Mouse (Mus musculus) midbrain, embryonic 13.5 days (tissue): Measurements from ENCODE around the gene Hsd3b2. TPM values are rescaled to one million over a fixed set of nuclear protein-coding genes. Genes with fewer than 3 reads are reported as not detected.
"Not testable (repeated sequence)": the region's sequence is repeated elsewhere in the genome, so short reads cannot be mapped to it uniquely, and the experiment has no call there.

Source experiments
- ATAC-seq: fragments of 200-750 bp; cut with Nextera tagmentation; 2 replicates; pipeline ENCODE4 v1.8.0; 2017; ENCODE audit warnings: mild to moderate bottlenecking, moderate TSS enrichment, moderate library complexity
- H3K27ac ChIP-seq: fragments of 300-500 bp; sonication (generic); 2 replicates; pipeline ENCODE4 v1.5.1; 2015; ENCODE audit warnings: inconsistent platforms, mild to moderate bottlenecking, moderate library complexity
- H3K27me3 ChIP-seq: fragments of 300-500 bp; sonication (generic); 2 replicates; pipeline ENCODE4 v1.6.1; 2015; ENCODE audit warnings: mild to moderate bottlenecking, inconsistent platforms
- H3K36me3 ChIP-seq: fragments of 300-500 bp; sonication (generic); 2 replicates; pipeline ENCODE4 v1.6.1; 2015; ENCODE audit warnings: mild to moderate bottlenecking, inconsistent platforms
- H3K4me1 ChIP-seq: fragments of 300-500 bp; sonication (generic); replicated peaks from 2 replicates; pipeline ENCODE4 v1.6.1; 2015; ENCODE audit warnings: inconsistent platforms
- H3K4me2 ChIP-seq: fragments of 300-500 bp; sonication (generic); replicated peaks from 2 replicates; pipeline ENCODE4 v1.6.1; 2015; ENCODE audit warnings: moderate library complexity, mild to moderate bottlenecking, inconsistent platforms
- H3K4me3 ChIP-seq: fragments of 300-500 bp; sonication (generic); replicated peaks from 2 replicates; pipeline ENCODE4 v1.5.1; 2015; ENCODE audit warnings: mild to moderate bottlenecking, inconsistent platforms
- H3K9ac ChIP-seq: fragments of 300-500 bp; sonication (generic); replicated peaks from 2 replicates; pipeline ENCODE4 v1.6.1; 2015; ENCODE audit warnings: mild to moderate bottlenecking, inconsistent platforms
- H3K9me3 ChIP-seq: fragments of 300-500 bp; sonication (generic); 2 replicates; pipeline ENCODE4 v1.6.1; 2016; ENCODE audit warnings: mild to moderate bottlenecking, inconsistent platforms
- WGBS: fragments of 180-500 bp; shearing (Covaris S2); methylation state at CpG from one replicate; pipeline ENCODE4 v1.1.7; 2015; 5-methylcytosine and 5-hydroxymethylcytosine counted together
- polyA plus RNA-seq: library from polyadenylated mRNA; unstranded; fragments of >200 nt; fragmentation: Nextera tagmentation; extraction: Ambion mirVana; gene quantifications from 2 replicates; pipeline ENCODE4 v1.2.1, GENCODE M21; 2015

The Hsd3b2 gene
- not detected in 2 replicates for polyA plus RNA-seq

- no peaks in the 10 kb centered on the region for H3K4me1 ChIP-seq
- no peak within 1 kb of the TSS for H3K9ac ChIP-seq
- ATAC-seq: no peak
- no peak within 1 kb of the TSS for H3K27ac ChIP-seq
- H3K27me3 ChIP-seq: no peaks in the 10 kb centered on the region
- H3K4me2 ChIP-seq: no peak within 1 kb of the TSS
- H3K9me3 ChIP-seq: no peaks in the 10 kb centered on the region
- no peaks in the 10 kb centered on the region for H3K36me3 ChIP-seq
- 83% methylated on average over 1 of the region's 1 CpGs for WGBS
- H3K4me3 ChIP-seq: no peak within 1 kb of the TSS
Observed at GRCm38 (mm10) chr3:98724376-98724775, at the start of gene Hsd3b2. Gene Hsd3b2 (minus strand): TSS chr3:98724543.

GRCm38 (mm10) chr3:98764155-98764554, 39.8 kb upstream of the Hsd3b2 start:
- H3K4me3 ChIP-seq: no peak overlapping the region
- no peaks in the 10 kb centered on the region for H3K27me3 ChIP-seq
- no peaks in the 10 kb centered on the region for H3K9me3 ChIP-seq
- no peaks in the 10 kb centered on the region for H3K4me1 ChIP-seq
- H3K4me2 ChIP-seq: no peak overlapping the region
- no peak overlapping the region for H3K27ac ChIP-seq
- no peak for ATAC-seq
- no peaks in the 10 kb centered on the region for H3K36me3 ChIP-seq
- no peak overlapping the region for H3K9ac ChIP-seq

GRCm38 (mm10) chr3:98756836-98757235, 32.5 kb upstream of the Hsd3b2 start:
- Histone ChIP-seq H3K4me2 (no peak overlapping the region), H3K4me1 (no peaks in the 10 kb centered on the region), H3K4me3 (no peak overlapping the region), H3K36me3 (no peaks in the 10 kb centered on the region), H3K9me3 (no peaks in the 10 kb centered on the region), H3K27ac (no peak overlapping the region), H3K9ac (no peak overlapping the region), H3K27me3 (no peaks in the 10 kb centered on the region)
- ATAC-seq: no peak
- WGBS: 96% methylated on average over 3 of the region's 3 CpGs

GRCm38 (mm10) chr3:98752171-98752570, 27.8 kb upstream of the Hsd3b2 start:
- Histone ChIP-seq H3K4me1 (no peaks in the 10 kb centered on the region), H3K9ac (no peak overlapping the region), H3K9me3 (no peaks in the 10 kb centered on the region), H3K27ac (no peak overlapping the region), H3K36me3 (no peaks in the 10 kb centered on the region), H3K4me3 (no peak overlapping the region), H3K4me2 (no peak overlapping the region), H3K27me3 (no peaks in the 10 kb centered on the region)
- WGBS: 70% methylated on average over 2 of the region's 2 CpGs
- ATAC-seq: no peak

- H3K27ac ChIP-seq, ATAC-seq, H3K27me3 ChIP-seq, H3K4me3 ChIP-seq, H3K9ac ChIP-seq, H3K4me2 ChIP-seq, H3K36me3 ChIP-seq, H3K9me3 ChIP-seq, H3K4me1 ChIP-seq: not testable (repeated sequence)
- 77% methylated on average over 1 of the region's 1 CpGs for WGBS
Observed at GRCm38 (mm10) chr3:98741043-98741442, 16.7 kb upstream of the Hsd3b2 start.

- H3K9me3 ChIP-seq: no peaks in the 10 kb centered on the region
- H3K9ac ChIP-seq: no peak overlapping the region
- no peaks in the 10 kb centered on the region for H3K27me3 ChIP-seq
- ATAC-seq: no peak
- H3K4me2 ChIP-seq: no peak overlapping the region
- no peaks in the 10 kb centered on the region for H3K36me3 ChIP-seq
- no peaks in the 10 kb centered on the region for H3K4me1 ChIP-seq
- no peak overlapping the region for H3K27ac ChIP-seq
- WGBS: 30% methylated on average over 4 of the region's 4 CpGs
- no peak overlapping the region for H3K4me3 ChIP-seq
Observed at GRCm38 (mm10) chr3:98734340-98734739, 10.0 kb upstream of the Hsd3b2 start.

- H3K9me3 ChIP-seq: no peaks in the 10 kb centered on the region
- H3K27me3 ChIP-seq: no peaks in the 10 kb centered on the region
- H3K36me3 ChIP-seq: no peaks in the 10 kb centered on the region
- no peak overlapping the region for H3K4me3 ChIP-seq
- WGBS: 93% methylated on average over 2 of the region's 2 CpGs
- no peak overlapping the region for H3K9ac ChIP-seq
- no peak overlapping the region for H3K27ac ChIP-seq
- no peak overlapping the region for H3K4me2 ChIP-seq
- no peak for ATAC-seq
- H3K4me1 ChIP-seq: no peaks in the 10 kb centered on the region
Observed at GRCm38 (mm10) chr3:98733724-98734123, 9.4 kb upstream of the Hsd3b2 start.

- H3K4me1 ChIP-seq: no peaks in the 10 kb centered on the region
- H3K4me3 ChIP-seq: no peak overlapping the region
- H3K27ac ChIP-seq: no peak overlapping the region
- no peaks in the 10 kb centered on the region for H3K36me3 ChIP-seq
- no peak overlapping the region for H3K4me2 ChIP-seq
- H3K27me3 ChIP-seq: no peaks in the 10 kb centered on the region
- no peak overlapping the region for H3K9ac ChIP-seq
- no peaks in the 10 kb centered on the region for H3K9me3 ChIP-seq
- 82% methylated on average over 2 of the region's 2 CpGs for WGBS
- ATAC-seq: no peak
Observed at GRCm38 (mm10) chr3:98726281-98726680, 1.9 kb upstream of the Hsd3b2 start.

- H3K27me3 ChIP-seq: no peaks in the 10 kb centered on the region
- no peaks in the 10 kb centered on the region for H3K4me1 ChIP-seq
- no peak overlapping the region for H3K9ac ChIP-seq
- no peak overlapping the region for H3K27ac ChIP-seq
- no peaks in the 10 kb centered on the region for H3K9me3 ChIP-seq
- H3K4me3 ChIP-seq: no peak overlapping the region
- H3K4me2 ChIP-seq: no peak overlapping the region
- no peak for ATAC-seq
- no peaks in the 10 kb centered on the region for H3K36me3 ChIP-seq
Observed at GRCm38 (mm10) chr3:98720740-98721139, 3.6 kb downstream of the Hsd3b2 start.

GRCm38 (mm10) chr3:98682401-98682800, 41.9 kb downstream of the Hsd3b2 start:
- no peak for ATAC-seq
- Histone ChIP-seq H3K4me1 (no peaks in the 10 kb centered on the region), H3K9me3 (no peaks in the 10 kb centered on the region), H3K27ac (no peak overlapping the region), H3K4me3 (no peak overlapping the region), H3K9ac (no peak overlapping the region), H3K27me3 (no peaks in the 10 kb centered on the region), H3K36me3 (no peaks in the 10 kb centered on the region), H3K4me2 (no peak overlapping the region)
- WGBS: 83% methylated on average over 1 of the region's 1 CpGs

- H3K4me3 ChIP-seq: no peak overlapping the region
- no peaks in the 10 kb centered on the region for H3K4me1 ChIP-seq
- no peak for ATAC-seq
- H3K27me3 ChIP-seq: no peaks in the 10 kb centered on the region
- H3K4me2 ChIP-seq: no peak overlapping the region
- H3K27ac ChIP-seq: no peak overlapping the region
- H3K9me3 ChIP-seq: no peaks in the 10 kb centered on the region
- no peaks in the 10 kb centered on the region for H3K36me3 ChIP-seq
- no peak overlapping the region for H3K9ac ChIP-seq
Observed at GRCm38 (mm10) chr3:98680786-98681185, 43.6 kb downstream of the Hsd3b2 start.
